Mouse (Mus musculus): ENCODE measurements at regions not wholly inside any gene's neighbourhood (a gene's known extent, or its start where the extent isn't known, plus 50 kb on each side); places are given as distances from the start of the nearest gene placed in this dataset.
"Not testable (repeated sequence)": the region's sequence is repeated elsewhere in the genome, so short reads cannot be mapped to it uniquely, and the experiment has no call there.

GRCm38 (mm10) chr2:92782621-92783020, 132.3 kb upstream of the Syt13 start:
- intact Hi-C loops (cut with DNase I): no loop called here
- DNase-seq (ENCODE audit: low spot score): no peak

GRCm38 (mm10) chr2:92784916-92785315, 130.0 kb upstream of the Syt13 start:
- DNase-seq (ENCODE audit: low spot score): no peak
- intact Hi-C loops (cut with DNase I): no loop called here

- no peak for DNase-seq (ENCODE audit: low spot score)
- intact Hi-C loops (cut with DNase I): no loop called here
Measured at GRCm38 (mm10) chr2:92787925-92788410, 126.9 kb upstream of the Syt13 start.

GRCm38 (mm10) chr2:92788875-92789274, 126.0 kb upstream of the Syt13 start:
- intact Hi-C loops (cut with DNase I): no loop called here

GRCm38 (mm10) chr2:92790374-92790773, 124.5 kb upstream of the Syt13 start:
- DNase-seq (ENCODE audit: low spot score): no peak
- intact Hi-C loops (cut with DNase I): no loop called here

More at GRCm38 (mm10) chr2:92788875-92789274, 126.0 kb upstream of the Syt13 start:
- DNase-seq (ENCODE audit: low spot score): no peak

GRCm38 (mm10) chr2:92799770-92800169, 115.1 kb upstream of the Syt13 start:
- intact Hi-C loops (cut with DNase I): no loop called here
- DNase-seq (ENCODE audit: low spot score): no peak

- DNase-seq (ENCODE audit: low spot score): no peak
- intact Hi-C loops (cut with DNase I): no loop called here
Measured at GRCm38 (mm10) chr2:92800667-92801066, 114.2 kb upstream of the Syt13 start.

GRCm38 (mm10) chr2:92804916-92805315, 110.0 kb upstream of the Syt13 start:
- DNase-seq (ENCODE audit: low spot score): no peak
- intact Hi-C loops (cut with DNase I): loop anchor here (5.0 kb wide), 2 partner anchors 63 to 108 kb away; no protein-coding TSS in a partner anchor

- intact Hi-C loops (cut with DNase I): loop anchor here (5.0 kb wide), 2 partner anchors 63 to 108 kb away; no protein-coding TSS in a partner anchor
- no peak for DNase-seq (ENCODE audit: low spot score)
Measured at GRCm38 (mm10) chr2:92805761-92806160, 109.1 kb upstream of the Syt13 start.

- intact Hi-C loops (cut with DNase I): loop anchor here (5.0 kb wide), 2 partner anchors 64 to 109 kb away; no protein-coding TSS in a partner anchor
- no peak for DNase-seq (ENCODE audit: low spot score)
Measured at GRCm38 (mm10) chr2:92806481-92807195, 108.3 kb upstream of the Syt13 start.

- intact Hi-C loops (cut with DNase I): loop anchor here (5.0 kb wide), 2 partner anchors 65 to 110 kb away; no protein-coding TSS in a partner anchor
- no peak for DNase-seq (ENCODE audit: low spot score)
Measured at GRCm38 (mm10) chr2:92807404-92807803, 107.5 kb upstream of the Syt13 start.

- DNase-seq (ENCODE audit: low spot score): no peak
- intact Hi-C loops (cut with DNase I): loop anchor here (5.0 kb wide), 2 partner anchors 66 to 111 kb away; no protein-coding TSS in a partner anchor
Measured at GRCm38 (mm10) chr2:92808121-92808520, 106.8 kb upstream of the Syt13 start.

- DNase-seq (ENCODE audit: low spot score): no peak
- intact Hi-C loops (cut with DNase I): loop anchor here (5.0 kb wide), 2 partner anchors 67 to 112 kb away; no protein-coding TSS in a partner anchor
Measured at GRCm38 (mm10) chr2:92809226-92809625, 105.7 kb upstream of the Syt13 start.

GRCm38 (mm10) chr2:92809681-92810323, 105.1 kb upstream of the Syt13 start:
- no peak for DNase-seq (ENCODE audit: low spot score)
- intact Hi-C loops (cut with DNase I): loop anchor here (1.0 to 5.0 kb wide), 4 partner anchors 68 to 323 kb away; no protein-coding TSS in a partner anchor

GRCm38 (mm10) chr2:92810956-92811355, 103.9 kb upstream of the Syt13 start:
- DNase-seq (ENCODE audit: low spot score): not testable (repeated sequence)
- intact Hi-C loops (cut with DNase I): loop anchor here (1.0 to 2.0 kb wide), 2 partner anchors 202 to 324 kb away; no protein-coding TSS in a partner anchor

GRCm38 (mm10) chr2:92813028-92813427, 101.9 kb upstream of the Syt13 start:
- no peak for DNase-seq (ENCODE audit: low spot score)
- intact Hi-C loops (cut with DNase I): no loop called here

- intact Hi-C loops (cut with DNase I): no loop called here
- no peak for DNase-seq (ENCODE audit: low spot score)
Measured at GRCm38 (mm10) chr2:92819586-92819985, 95.3 kb upstream of the Syt13 start.

- intact Hi-C loops (cut with DNase I): no loop called here
- no peak for DNase-seq (ENCODE audit: low spot score)
Measured at GRCm38 (mm10) chr2:92824325-92824724, 90.6 kb upstream of the Syt13 start.

GRCm38 (mm10) chr2:92825395-92825794, 89.5 kb upstream of the Syt13 start:
- no peak for DNase-seq (ENCODE audit: low spot score)
- intact Hi-C loops (cut with DNase I): no loop called here

- DNase-seq (ENCODE audit: low spot score): no peak
- intact Hi-C loops (cut with DNase I): no loop called here
Measured at GRCm38 (mm10) chr2:92830134-92830533, 84.8 kb upstream of the Syt13 start.

GRCm38 (mm10) chr2:92831784-92832183, 83.1 kb upstream of the Syt13 start:
- no peak for DNase-seq (ENCODE audit: low spot score)
- intact Hi-C loops (cut with DNase I): no loop called here
